Mouse (Mus musculus): ENCODE results near the gene Map4. TPM values are rescaled to one million over a fixed set of nuclear protein-coding genes. Genes with fewer than 3 reads are reported as not detected.

Gene Map4
- polyA plus RNA-seq, 1 experiment from 2014 or later: 65.5 TPM

- Histone ChIP-seq H3K27me3 (no peaks in the 10 kb centered on the region), H3K4me3 (peak overlapping the region; percentile 89), H3K27ac (peak overlapping the region; percentile 95), H3K36me3 (no peaks in the 10 kb centered on the region), H3K9me3 (no peaks in the 10 kb centered on the region), H3K9ac (peak overlapping the region; percentile 84), H3K4me2 (replicated peaks) (peak overlapping the region; percentile 81), H3K4me1 (peaks cover 20% of the 10 kb centered on the region)
- no peak for ATAC-seq (ENCODE audit: low FRiP score, low read depth)
- under 1% methylated on average over 20 of the region's 20 CpGs for WGBS
Measured at GRCm38 (mm10) chr9:109932361-109932755, 1.1 kb downstream of the Map4 start.

DNA sequence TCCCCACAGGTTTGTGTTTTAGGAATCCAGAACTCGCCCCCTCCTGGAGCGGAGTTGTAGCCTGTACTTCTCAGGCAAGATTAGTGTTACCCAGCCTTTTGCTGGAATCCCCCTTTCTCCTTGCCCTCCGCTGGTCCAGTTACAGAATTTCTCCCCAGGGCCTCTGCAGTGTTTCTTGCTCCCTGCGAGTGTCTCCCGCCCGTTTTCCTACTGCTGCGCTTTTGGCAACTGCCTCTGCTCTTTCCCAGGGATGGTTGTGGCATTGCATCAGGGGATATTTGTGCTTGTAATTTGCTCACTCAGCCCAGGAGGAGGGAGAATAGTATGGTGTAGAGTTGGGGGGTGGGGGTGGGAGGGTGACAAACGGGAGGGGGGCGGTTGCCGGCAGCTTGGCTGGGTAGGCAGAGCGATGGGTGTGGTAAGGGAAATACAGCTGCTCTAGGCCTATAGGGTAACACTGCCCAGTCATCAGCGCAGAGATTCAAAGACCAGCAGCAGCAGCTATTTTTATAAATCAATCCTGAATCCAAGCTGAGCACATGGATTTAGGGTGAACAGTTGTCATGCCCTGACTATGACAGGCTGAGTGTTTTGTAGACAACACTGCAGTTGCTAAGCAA is 1.6 kb downstream of the Map4 start:
- peak overlapping the region; percentile 81 for H3K4me2 ChIP-seq (replicated peaks)
- WGBS: under 1% methylated on average over 12 of the region's 12 CpGs
- ATAC-seq (ENCODE audit: low FRiP score, low read depth): no peak
- H3K36me3 ChIP-seq: no peaks in the 10 kb centered on the region
- peaks cover 20% of the 10 kb centered on the region for H3K4me1 ChIP-seq
- H3K9me3 ChIP-seq: no peaks in the 10 kb centered on the region
- no peaks in the 10 kb centered on the region for H3K27me3 ChIP-seq
- peak overlapping the region; percentile 89 for H3K4me3 ChIP-seq
- peak overlapping the region; percentile 84 for H3K9ac ChIP-seq
- H3K27ac ChIP-seq: peak overlapping the region; percentile 95

- Histone ChIP-seq H3K27ac (no peak overlapping the region), H3K4me3 (no peak overlapping the region), H3K36me3 (no peaks in the 10 kb centered on the region), H3K9me3 (no peaks in the 10 kb centered on the region), H3K27me3 (no peaks in the 10 kb centered on the region), H3K4me2 (replicated peaks) (no peak overlapping the region), H3K9ac (no peak overlapping the region), H3K4me1 (peaks cover 7% of the 10 kb centered on the region; the same call in 1 of the 2 replicates)
- 95% methylated on average over 3 of the region's 3 CpGs for WGBS
- no peak for ATAC-seq (ENCODE audit: low FRiP score, low read depth)
Measured at GRCm38 (mm10) chr9:109939401-109939800, 8.1 kb downstream of the Map4 start.

DNA sequence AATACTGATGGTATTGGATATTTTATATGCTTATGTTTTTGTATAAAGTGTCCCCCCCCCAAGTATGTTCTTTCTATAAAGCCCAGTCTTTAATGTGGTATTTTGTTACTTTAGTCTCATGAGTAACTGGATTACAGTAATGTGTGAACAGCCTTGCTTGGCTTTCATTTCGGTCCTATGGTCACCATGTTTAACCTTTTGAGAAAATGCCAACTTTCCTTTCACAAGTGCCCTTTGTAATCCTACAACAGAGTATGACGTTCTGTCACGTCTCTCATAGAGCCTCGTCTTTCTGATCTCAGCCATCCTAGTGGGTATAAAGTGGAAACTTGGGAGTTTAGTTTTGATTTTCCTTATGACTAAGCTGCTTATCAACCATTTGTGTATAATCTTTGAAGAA is 11.5 kb downstream of the Map4 start:
- H3K9ac ChIP-seq: no peak overlapping the region
- H3K27ac ChIP-seq: no peak overlapping the region
- no peaks in the 10 kb centered on the region for H3K4me1 ChIP-seq

GRCm38 (mm10) chr9:109944712-109945111 is 13.5 kb downstream of the Map4 start:
- H3K4me2 ChIP-seq (replicated peaks): no peak overlapping the region
- no peak overlapping the region for H3K9ac ChIP-seq
- 0 out of 2 replicates have a peak, but pooled peaks cover 3% of the 10 kb centered on the region for H3K9me3 ChIP-seq
- WGBS: 89% methylated on average over 2 of the region's 2 CpGs
- H3K36me3 ChIP-seq: no peaks in the 10 kb centered on the region
- no peaks in the 10 kb centered on the region for H3K4me1 ChIP-seq
- no peak for ATAC-seq (ENCODE audit: low FRiP score, low read depth)
- no peak overlapping the region for H3K27ac ChIP-seq
- H3K4me3 ChIP-seq: no peak overlapping the region
- no peaks in the 10 kb centered on the region for H3K27me3 ChIP-seq

More for the DNA sequence above, 11.5 kb downstream of the Map4 start:
- Histone ChIP-seq H3K4me2 (replicated peaks) (no peak overlapping the region), H3K36me3 (no peaks in the 10 kb centered on the region), H3K27me3 (no peaks in the 10 kb centered on the region), H3K9me3 (0 out of 2 replicates have a peak, but pooled peaks cover 3% of the 10 kb centered on the region), H3K4me3 (no peak overlapping the region)
- ATAC-seq (ENCODE audit: low FRiP score, low read depth): no peak
- 75% methylated on average over 4 of the region's 4 CpGs for whole genome bisulfite sequencing

DNA sequence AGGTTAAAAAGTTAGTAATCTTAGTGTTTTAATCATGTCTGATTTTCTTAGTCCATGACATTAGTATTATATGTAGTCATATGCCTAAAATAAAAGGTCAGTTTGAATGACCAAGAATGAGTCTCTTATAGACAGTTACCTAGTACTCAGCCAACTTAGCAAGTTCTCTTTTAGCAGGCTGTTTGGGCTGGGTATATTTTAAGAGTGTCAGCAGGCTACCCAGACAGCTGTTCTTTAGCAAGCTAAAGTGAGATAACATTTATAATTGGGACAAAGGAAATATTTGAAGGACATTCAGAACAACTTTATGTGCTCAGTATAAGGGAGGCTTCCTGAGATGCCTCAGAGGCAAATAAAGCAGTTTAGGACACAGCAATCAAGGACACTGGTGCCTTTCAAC is 17.3 kb downstream of the Map4 start:
- Histone ChIP-seq H3K9ac (no peak overlapping the region), H3K27ac (no peak overlapping the region), H3K9me3 (0 out of 2 replicates have a peak, but pooled peaks cover 3% of the 10 kb centered on the region), H3K4me3 (no peak overlapping the region), H3K27me3 (no peaks in the 10 kb centered on the region), H3K4me1 (no peaks in the 10 kb centered on the region), H3K4me2 (replicated peaks) (no peak overlapping the region), H3K36me3 (no peaks in the 10 kb centered on the region)
- no peak for ATAC-seq (ENCODE audit: low FRiP score, low read depth)

GRCm38 (mm10) chr9:109949801-109950200 is 18.5 kb downstream of the Map4 start:
- H3K27me3 ChIP-seq: no peaks in the 10 kb centered on the region
- H3K4me2 ChIP-seq (replicated peaks): no peak overlapping the region
- H3K36me3 ChIP-seq: no peaks in the 10 kb centered on the region
- H3K27ac ChIP-seq: no peak overlapping the region
- no peaks in the 10 kb centered on the region for H3K4me1 ChIP-seq
- H3K4me3 ChIP-seq: no peak overlapping the region
- ATAC-seq (ENCODE audit: low FRiP score, low read depth): no peak
- H3K9me3 ChIP-seq: 0 out of 2 replicates have a peak, but pooled peaks cover 3% of the 10 kb centered on the region
- H3K9ac ChIP-seq: no peak overlapping the region
- 94% methylated on average over 4 of the region's 4 CpGs for WGBS

DNA sequence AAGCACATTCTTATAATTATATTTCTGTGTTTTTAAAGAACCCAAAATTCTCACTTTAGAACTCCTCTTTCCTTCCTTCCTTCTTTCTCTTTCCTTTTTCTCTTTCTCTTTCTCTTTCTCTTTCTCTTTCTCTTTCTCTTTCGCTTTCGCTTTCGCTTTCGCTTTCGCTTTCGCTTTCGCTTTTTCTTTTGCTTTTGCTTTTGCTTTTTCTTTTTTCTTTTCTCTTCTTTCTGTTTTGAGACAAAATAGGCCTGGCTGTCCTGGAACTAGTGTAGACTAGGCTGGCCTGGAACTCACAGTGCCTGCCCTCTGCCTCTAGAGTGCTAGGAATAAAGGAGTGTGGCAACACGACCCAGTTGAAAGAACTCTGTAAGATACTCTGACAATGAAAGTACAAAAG is 22.3 kb downstream of the Map4 start:
- no peaks in the 10 kb centered on the region for H3K4me1 ChIP-seq
- no peak for ATAC-seq (ENCODE audit: low FRiP score, low read depth)
- H3K9ac ChIP-seq: no peak overlapping the region
- H3K9me3 ChIP-seq: no peaks in the 10 kb centered on the region
- no peak overlapping the region for H3K4me2 ChIP-seq (replicated peaks)
- H3K36me3 ChIP-seq: no peaks in the 10 kb centered on the region
- no peaks in the 10 kb centered on the region for H3K27me3 ChIP-seq
- H3K4me3 ChIP-seq: no peak overlapping the region
- no peak overlapping the region for H3K27ac ChIP-seq
- WGBS: 91% methylated on average over 8 of the region's 8 CpGs

- Histone ChIP-seq H3K27me3 (no peaks in the 10 kb centered on the region), H3K9ac (no peak overlapping the region), H3K36me3 (no peaks in the 10 kb centered on the region), H3K27ac (no peak overlapping the region), H3K9me3 (no peaks in the 10 kb centered on the region), H3K4me2 (replicated peaks) (no peak overlapping the region), H3K4me3 (no peak overlapping the region), H3K4me1 (no peaks in the 10 kb centered on the region)
- no peak for ATAC-seq (ENCODE audit: low FRiP score, low read depth)
Measured at GRCm38 (mm10) chr9:109954631-109955030, 23.4 kb downstream of the Map4 start.

- WGBS: 60% methylated on average over 5 of the region's 5 CpGs
- H3K9me3 ChIP-seq: no peaks in the 10 kb centered on the region
Measured at GRCm38 (mm10) chr9:109959456-109960150, 28.3 kb downstream of the Map4 start.

GRCm38 (mm10) chr9:109960593-109960992 is 29.3 kb downstream of the Map4 start:
- 96% methylated on average over 4 of the region's 4 CpGs for WGBS
- H3K9me3 ChIP-seq: no peaks in the 10 kb centered on the region
- no peak overlapping the region for H3K27ac ChIP-seq
- no peaks in the 10 kb centered on the region for H3K27me3 ChIP-seq
- H3K4me1 ChIP-seq: no peaks in the 10 kb centered on the region
- ATAC-seq (ENCODE audit: low FRiP score, low read depth): no peak
- no peak overlapping the region for H3K9ac ChIP-seq
- H3K4me3 ChIP-seq: no peak overlapping the region
- no peaks in the 10 kb centered on the region for H3K36me3 ChIP-seq
- no peak overlapping the region for H3K4me2 ChIP-seq (replicated peaks)

More at GRCm38 (mm10) chr9:109959456-109960150, 28.3 kb downstream of the Map4 start:
- Histone ChIP-seq H3K4me2 (replicated peaks) (no peak overlapping the region), H3K4me3 (no peak overlapping the region), H3K27ac (no peak overlapping the region), H3K27me3 (no peaks in the 10 kb centered on the region), H3K9ac (no peak overlapping the region), H3K4me1 (no peaks in the 10 kb centered on the region), H3K36me3 (no peaks in the 10 kb centered on the region)
- no peak for ATAC-seq (ENCODE audit: low FRiP score, low read depth)

- no peaks in the 10 kb centered on the region for H3K27me3 ChIP-seq
- peaks cover 3% of the 10 kb centered on the region; the same call in 1 of the 2 replicates for H3K4me1 ChIP-seq
- no peaks in the 10 kb centered on the region for H3K9me3 ChIP-seq
- no peak overlapping the region for H3K4me2 ChIP-seq (replicated peaks)
- H3K9ac ChIP-seq: no peak overlapping the region
- H3K36me3 ChIP-seq: no peaks in the 10 kb centered on the region
- no peak overlapping the region for H3K27ac ChIP-seq
- H3K4me3 ChIP-seq: no peak overlapping the region
- ATAC-seq (ENCODE audit: low FRiP score, low read depth): no peak
Measured at GRCm38 (mm10) chr9:109964761-109965160, 33.5 kb downstream of the Map4 start.
